Mouse (Mus musculus): ENCODE data around the gene Glp2r. TPM values are rescaled to one million over a fixed set of nuclear protein-coding genes. Genes with fewer than 3 reads are reported as not detected.

Glp2r gene
- not detected for total RNA-seq (2021)

DNA sequence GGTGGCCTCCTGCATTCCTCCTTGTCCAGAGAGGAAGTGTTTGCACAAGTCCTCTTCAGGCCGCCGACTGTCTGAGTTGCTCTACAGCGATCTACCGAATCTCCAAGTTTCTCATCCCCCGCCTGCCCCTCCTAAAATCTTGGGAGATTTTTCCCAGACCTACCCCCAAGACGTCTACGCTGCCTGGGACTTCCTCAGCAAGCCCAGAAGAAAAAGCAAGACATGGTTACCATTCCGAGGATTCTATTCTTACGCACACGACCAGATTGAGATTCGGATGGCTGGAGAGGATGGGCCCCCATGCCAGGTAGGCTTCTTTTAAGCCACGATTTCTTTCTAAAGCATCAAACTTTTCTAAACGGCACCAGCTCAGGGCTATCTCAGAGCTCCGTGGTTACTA lies at the start of gene Glp2r:
Gene Glp2r (minus strand): TSS at position 101 of the 400 bp plus-strand sequence.
- DNase-seq = no peak
- intact Hi-C loops (cut with DNase I) = no loop called here

DNA sequence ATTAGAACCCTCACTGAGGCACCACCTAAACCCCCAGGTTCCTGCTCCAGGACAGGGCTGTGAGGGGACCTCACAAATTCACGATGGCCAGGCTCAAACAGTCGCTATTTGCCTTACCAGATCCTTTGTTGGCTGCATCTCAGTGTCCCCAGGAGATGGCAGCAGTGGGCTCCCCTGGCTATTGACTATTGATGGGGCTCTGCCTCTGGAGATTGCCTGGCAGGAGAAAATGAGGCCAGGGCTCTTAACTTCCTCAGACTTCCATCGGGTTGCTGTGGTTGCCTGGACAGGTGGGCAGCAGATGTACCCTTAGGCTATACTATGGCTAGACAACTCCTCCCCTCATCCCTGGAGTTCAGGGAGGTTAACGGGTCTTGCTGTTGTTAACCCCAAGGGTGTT lies 49.3 kb upstream of the Glp2r start:
- peak; percentile 47 to 66 for DNase-seq
- intact Hi-C loops (cut with DNase I) = loop anchor here (1.0 kb wide), 1 partner anchor 35 kb away; no protein-coding TSS in a partner anchor

DNA sequence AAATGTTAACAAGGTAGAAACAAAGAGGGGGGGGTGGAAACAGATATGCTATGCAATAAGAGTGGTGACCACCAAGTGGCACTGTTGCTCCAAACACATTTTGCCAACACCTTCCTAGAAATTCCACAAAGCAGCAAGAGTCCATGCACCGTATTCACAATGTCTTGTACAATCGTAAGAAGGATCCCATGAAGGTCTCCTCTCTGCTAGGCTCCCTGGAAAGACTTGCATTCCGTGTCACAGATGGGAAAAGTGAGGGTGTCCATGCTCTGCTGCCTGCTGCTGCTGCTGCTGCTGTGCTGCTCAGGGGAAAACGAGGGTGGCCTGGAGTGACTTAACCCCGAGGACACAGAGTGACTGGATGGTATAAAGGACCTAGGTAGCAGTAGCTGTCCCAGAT lies 48.7 kb upstream of the Glp2r start:
- intact Hi-C loops (cut with DNase I) = loop anchor here (1.0 to 5.0 kb wide), 3 partner anchors 36 to 588 kb away; no protein-coding TSS in a partner anchor

DNA sequence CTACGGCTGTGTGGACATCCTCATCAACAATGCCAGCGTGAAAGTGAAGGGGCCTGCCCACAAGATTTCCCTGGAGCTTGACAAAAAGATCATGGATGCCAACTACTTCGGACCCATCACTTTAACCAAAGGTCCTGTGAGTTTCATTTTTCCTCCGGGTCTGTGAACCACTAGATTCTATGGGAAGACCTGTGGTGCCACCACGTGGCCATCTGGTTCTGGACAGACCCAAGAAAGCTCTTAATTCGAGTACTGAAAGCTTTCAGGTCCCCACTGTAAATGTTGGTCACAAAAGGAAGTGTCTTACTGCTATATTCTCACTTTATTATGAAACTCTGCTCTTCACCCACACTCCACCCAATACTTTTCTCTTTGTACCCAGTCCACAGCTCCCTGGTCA lies 40.6 kb upstream of the Glp2r start:
- intact Hi-C loops (cut with DNase I) = loop anchor here (1.0 to 5.0 kb wide), 3 partner anchors 53 to 153 kb away; no protein-coding TSS in a partner anchor
- peak in 1 of 2 experiments; percentile 41 for DNase-seq

More for the DNA sequence above, 48.7 kb upstream of the Glp2r start:
- DNase-seq = peak; percentile 44 to 68

DNA sequence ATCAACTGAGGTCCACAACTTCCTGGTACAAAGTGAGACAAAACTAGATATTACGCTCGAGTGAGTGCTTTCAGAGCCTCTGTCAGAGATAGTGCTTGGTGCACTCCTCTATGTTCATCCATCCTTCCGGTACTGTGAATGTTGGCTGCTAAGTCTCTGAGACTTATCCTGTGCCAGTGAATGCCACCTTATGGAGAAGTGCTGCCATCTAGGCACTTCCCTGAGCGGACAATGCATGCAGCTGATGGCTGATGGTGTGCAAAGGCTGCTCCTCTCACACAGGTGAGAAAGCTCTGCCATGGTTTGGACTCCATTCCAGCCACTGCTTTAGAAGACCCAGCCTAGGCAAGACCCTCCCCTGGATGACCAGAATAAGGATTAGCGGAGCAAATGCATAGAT lies 37.1 kb upstream of the Glp2r start:
- no peak for DNase-seq
- intact Hi-C loops (cut with DNase I) = no loop called here

DNA sequence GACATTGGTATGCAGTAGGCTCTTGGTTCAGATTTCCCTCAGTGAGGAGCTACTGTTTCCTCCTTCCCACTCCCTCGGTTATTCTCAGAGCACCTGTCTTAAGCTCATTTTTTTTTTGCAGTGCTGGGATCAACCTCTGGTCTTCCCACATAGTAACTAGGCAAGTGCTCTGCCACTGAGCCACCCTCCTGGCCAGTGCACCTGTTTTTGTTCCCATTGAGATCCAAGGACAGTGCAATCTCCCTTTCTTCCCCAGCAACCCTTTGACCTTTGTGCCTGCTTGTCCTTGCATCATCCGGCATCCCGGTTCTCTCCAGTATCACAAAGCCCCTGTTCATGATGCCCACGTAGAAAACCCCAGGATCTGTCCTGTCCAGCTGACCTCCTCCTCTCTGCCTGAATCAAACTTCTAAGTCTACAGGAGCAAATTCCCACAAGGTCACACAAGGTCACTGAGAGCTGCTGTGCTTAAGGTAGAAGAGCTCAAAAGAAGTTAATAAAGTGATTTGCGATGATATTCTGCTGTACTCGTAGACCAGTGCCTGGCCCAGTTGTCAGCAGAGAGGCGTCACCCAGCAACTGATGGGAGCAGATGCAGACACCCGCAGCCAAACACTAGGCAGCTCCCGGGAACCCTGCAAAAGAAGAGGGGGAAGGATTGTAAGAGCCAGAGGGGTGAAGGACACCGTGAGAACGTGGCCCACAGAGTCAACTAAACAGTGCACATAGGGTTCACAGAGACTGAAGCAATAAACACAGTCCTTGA lies 36.1 kb upstream of the Glp2r start:
- intact Hi-C loops (cut with DNase I) = no loop called here
- DNase-seq = no peak

DNA sequence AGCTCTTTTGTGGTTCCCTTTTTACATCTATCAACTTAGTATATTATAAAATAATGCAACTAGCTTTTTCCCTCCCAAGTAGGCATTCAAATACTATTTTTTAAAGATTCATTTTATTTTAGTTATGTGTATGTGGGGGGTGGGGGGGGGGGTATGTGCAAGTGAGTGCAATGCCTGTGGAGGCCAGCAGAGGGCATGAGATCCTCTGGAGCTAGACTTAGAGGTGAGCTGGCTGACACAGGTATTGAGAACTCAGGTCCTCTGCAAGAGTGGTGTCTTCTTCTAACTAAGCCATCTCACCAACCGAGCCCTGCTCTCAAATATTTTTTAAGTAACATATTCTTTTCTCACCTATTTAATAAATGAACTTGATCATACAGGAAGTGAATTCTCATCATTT lies 34.6 kb upstream of the Glp2r start:
- intact Hi-C loops (cut with DNase I) = no loop called here
- no peak for DNase-seq

DNA sequence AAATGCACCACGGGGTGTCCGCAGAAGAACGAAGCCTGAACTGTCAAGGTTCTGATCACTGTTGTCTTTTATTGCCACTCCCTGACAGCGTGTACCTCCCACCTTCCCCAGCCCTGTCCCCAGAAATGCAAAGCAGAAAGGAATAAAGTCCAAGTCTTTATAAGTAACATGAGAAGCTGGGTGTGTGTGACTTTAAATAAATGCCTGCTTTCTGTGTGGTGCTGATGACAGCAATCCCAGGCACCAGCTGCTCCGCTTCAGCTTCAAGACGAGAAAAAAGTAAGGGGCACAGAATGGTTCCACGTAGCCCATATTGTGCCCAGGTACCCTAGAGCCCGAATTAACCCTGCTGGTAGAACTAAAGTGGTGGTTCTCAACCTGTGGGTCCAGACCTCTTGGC lies 30.2 kb upstream of the Glp2r start:
- intact Hi-C loops (cut with DNase I) = no loop called here
- no peak for DNase-seq

DNA sequence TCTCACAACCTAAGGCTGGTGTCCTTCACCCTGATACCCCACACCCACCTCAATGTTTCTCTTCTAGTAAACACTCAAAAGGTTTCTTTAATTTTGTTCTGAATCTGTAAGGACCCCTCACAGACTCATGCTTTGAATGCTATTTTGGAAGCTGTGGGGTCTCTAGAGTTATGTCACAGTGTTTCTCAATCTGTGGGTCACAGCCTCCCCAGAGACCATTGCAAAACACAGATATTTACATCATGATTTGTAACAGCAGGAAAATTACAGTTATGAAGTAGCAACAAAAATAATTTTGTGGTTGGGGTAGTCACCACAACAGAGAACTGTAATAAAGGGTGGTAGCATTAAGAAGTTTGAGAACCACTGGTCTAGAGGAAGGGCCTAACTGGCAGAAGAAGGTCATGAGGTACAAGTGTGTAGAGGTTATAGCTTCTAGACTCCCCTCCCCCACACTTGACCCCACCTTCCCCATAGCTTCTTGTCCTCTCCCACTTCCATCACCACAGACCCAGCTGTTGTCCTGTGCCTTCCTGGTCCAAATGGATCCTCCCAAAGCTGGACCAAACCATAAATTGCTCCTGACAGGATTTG lies 29.3 kb upstream of the Glp2r start:
- intact Hi-C loops (cut with DNase I) = no loop called here
- no peak for DNase-seq

DNA sequence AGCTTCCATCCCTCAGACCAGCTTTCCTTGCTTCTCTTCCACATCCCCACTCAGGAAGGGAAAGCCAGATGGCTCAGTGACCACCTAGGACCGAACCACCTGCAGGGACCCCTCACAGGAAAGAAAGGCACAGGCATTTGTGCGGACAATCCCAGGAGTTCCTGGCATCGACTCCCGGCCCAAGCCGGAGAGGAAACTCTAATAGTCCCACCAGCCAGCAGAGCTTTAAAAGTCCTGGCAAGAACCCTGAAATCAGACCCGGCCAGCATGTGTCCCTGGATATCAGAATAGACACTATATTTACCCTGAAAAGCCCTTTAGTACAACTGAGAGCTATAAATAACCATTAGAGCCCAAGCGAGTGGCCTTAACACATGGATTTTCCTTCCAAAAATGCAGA lies 27.0 kb upstream of the Glp2r start, which contains the start of gene Dhrs7c:
Gene Dhrs7c (plus strand): TSS at position 257 of the 400 bp plus-strand sequence.
- peak; percentile 74 to 83 for DNase-seq

DNA sequence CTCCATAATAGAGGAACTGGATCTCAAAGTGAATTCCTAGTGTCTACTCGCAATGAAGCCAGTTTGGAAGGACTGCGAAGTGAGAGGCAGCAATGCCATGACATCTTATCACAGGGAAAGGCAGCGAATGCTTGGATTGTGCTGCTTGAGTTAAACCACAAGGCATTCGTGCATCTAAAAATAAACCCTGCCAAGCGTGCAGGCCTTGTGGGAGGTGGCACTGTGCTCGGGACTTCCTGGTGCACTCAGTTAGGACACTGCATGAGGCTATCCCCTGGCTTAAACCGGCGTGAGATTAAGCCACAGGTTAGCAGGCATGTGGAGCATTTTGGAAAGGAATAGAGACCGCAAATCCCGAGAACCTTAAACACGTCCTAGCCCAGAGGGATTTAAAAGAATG lies 19.2 kb upstream of the Glp2r start:
- intact Hi-C loops (cut with DNase I) = no loop called here
- DNase-seq = peak; percentile 37 to 49

More for the DNA sequence above, 27.0 kb upstream of the Glp2r start, which contains the start of gene Dhrs7c:
- intact Hi-C loops (cut with DNase I) = no loop called here

DNA sequence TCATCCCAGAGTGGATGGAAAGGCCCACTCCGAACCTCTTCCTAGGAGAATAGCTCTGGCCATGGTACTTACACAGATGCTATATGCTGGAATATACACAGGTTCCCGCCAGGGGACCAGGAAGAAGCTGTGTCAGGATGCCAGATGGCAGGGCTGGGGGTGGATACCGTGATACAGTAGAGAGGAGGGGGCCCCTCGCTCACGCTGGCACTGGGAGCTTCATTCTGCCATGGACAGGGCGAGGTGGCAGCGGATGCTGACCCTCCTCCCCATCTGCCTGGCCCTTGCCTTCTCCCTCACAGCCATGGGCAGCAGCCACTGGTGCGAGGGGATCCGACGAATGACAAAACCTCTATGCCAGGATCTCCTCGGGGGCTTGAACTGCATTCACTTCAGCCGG lies 3.4 kb upstream of the Glp2r start, which contains the start of gene Gsg1l2:
Gene Gsg1l2 (plus strand): TSS at position 230 of the 400 bp plus-strand sequence.
- DNase-seq = no peak
- intact Hi-C loops (cut with DNase I) = no loop called here

DNA sequence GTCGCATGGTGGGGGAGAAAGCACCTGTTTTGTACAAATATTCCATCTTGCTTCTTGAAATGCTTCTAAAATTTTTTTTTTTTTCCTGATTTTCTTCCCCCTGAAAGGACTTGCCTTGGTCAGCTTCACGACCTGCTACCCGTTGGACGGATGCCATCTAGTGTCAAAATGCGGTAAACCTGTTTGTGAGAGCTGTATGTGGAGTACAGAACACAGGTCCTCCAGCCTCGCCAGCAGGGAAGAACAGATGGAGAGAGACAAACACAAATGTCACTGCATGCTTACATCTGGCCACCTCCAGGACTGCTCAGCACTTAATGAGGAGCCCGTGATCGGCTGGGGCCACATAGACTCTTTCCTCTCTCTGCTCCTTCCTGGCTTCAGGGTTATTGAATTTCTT lies 1.6 kb upstream of the Glp2r start:
- DNase-seq = peak; percentile 44 to 57
- intact Hi-C loops (cut with DNase I) = no loop called here

DNA sequence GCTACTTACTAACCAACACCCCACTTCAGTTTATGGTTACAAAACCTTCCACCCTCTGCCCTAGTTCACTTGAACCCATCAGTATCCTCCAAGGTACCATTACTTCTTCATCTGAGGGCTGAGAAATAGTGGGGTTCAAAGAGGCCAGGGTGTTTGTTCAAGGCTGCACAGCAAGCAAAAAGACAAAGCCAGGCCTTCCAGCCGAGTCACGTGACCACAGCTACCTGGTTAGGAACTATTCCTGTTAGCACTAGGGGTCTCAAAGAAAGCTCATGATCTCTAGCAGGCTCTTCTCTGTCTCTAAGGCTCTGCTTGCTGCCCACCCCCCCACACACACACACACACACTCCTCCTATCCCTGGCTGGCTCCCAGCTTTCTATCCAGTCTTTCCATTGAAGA lies 738 bp upstream of the Glp2r start:
- no peak for DNase-seq
- intact Hi-C loops (cut with DNase I) = no loop called here

DNA sequence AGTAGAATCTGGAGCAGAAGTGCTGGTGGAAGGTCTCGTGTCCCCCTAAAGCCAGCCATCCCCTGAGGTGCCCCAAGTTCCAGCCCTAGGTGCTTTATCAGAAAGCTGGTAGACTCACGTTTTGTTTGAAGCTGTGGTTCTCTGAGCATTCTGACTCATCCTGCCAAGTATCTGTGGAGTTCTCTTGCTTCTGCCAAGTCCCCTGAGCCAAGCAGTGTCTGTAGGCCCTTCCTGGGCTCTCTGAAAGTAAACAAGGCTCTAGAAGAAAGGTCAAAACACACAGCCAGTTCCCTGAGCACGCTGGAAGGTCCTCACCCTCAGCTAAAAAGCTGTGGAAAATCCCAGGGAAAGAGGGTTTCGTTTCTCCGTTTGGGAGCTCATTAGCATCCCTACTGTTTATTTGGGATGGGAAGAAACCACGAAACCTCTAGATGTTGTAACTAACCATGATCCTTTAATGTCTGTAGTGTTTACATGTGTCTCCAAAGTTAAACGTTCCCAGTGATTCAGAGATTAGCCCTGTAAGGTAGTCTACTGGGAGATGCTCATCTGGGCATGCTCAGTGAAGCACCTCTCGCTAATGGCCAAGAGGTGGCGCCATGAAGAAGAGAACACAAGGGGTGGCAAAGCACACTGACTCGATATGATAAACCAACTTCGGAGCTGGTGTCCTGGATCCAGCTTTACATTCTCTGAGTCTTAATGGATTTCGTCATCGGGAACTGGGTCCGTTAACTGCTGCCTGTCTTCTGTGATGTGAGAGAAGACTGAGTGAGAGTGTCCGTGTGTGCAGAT lies 13.4 kb downstream of the Glp2r start:
- DNase-seq = peak; percentile 33 to 53
- intact Hi-C loops (cut with DNase I) = loop anchor here (1.0 kb wide), 1 partner anchor 54 kb away; no protein-coding TSS in a partner anchor

DNA sequence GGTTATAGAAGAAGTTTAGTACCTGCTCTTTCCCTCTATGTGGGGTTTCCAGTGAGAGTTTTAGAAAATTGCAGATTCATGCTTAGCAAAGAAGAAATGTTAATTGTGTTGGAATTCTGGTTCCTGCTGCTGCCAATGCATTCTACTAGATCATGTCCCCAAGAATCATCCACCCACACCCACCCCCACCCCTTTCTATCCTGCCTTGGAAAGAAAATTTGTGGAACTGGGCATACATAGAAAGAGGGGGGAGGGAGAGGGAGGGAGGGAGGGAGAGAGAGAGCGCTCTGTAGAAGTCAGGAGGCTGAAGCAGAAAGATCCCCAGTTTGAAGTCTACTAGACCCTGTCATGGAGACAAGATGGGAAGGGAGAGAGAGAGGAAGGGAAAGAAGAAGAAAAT lies 14.7 kb downstream of the Glp2r start:
- DNase-seq = no peak
- intact Hi-C loops (cut with DNase I) = no loop called here

DNA sequence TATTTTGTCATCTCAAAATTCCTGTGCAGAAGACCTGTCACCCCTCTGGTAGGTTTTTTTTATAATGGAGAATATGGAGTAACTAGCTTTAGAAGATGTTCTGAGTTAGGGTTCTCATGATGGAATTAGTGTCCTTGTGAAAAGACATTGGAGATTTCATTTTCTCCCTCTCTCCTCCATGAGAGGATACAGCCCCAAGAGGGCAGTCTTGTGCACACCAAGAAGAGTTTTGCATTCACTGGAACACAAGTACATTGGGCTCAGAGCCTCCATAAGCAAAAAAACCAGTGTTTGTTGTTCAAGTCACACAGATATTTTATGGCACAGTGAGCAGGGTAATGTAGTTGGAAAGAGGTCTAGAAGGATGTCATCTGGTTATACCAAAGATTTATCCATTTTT lies 29.4 kb downstream of the Glp2r start:
- intact Hi-C loops (cut with DNase I) = no loop called here
- no peak for DNase-seq

DNA sequence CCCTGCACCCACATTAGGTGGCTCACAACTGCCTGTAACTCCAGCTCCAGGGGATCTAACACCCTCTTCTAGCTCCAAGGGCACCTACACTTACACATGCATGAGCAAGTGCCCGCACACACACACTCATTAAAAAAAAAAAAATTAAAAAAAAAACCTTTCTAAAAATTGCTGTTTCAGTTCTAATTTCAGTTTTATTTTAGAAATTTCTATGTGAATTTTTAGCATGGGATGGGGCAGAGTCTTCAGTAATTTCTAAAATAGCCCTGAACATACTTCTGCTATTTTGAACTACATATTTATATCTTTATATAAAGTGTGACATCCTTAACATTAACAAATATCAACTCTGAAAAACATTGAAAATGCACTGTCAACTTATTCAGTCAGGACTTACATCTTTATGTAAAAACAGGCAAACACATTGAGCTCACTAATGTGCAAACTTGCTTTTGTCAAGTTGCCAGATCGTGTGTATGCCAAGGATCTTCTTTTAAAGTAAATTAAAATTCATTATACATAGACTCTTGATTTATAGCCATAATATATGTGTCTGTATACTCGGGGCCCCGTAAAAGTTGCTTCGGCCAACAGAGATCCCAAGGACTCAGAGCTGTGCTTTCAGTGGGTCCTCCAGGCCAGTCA lies 32.0 kb downstream of the Glp2r start:
- no peak for DNase-seq
- intact Hi-C loops (cut with DNase I) = no loop called here

DNA sequence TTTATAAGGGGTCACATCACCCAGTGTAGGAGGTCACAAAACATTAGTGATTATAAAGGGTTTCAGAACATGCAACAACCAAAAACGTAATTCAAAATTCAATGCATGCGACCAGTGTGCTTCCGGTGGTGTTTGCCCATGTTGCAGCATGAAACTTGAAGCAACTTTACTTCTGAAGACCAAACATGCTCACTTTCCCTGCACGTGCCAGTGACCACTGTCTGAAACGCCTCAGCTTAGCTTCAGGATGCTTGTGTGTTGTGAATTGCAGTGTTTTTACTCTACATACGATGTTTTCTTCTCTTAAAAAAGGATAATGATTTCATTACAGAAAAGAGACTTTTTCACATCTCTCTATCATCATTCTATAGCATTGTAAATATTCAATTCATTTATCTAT lies 32.6 kb downstream of the Glp2r start:
- intact Hi-C loops (cut with DNase I) = no loop called here
- DNase-seq = no peak

DNA sequence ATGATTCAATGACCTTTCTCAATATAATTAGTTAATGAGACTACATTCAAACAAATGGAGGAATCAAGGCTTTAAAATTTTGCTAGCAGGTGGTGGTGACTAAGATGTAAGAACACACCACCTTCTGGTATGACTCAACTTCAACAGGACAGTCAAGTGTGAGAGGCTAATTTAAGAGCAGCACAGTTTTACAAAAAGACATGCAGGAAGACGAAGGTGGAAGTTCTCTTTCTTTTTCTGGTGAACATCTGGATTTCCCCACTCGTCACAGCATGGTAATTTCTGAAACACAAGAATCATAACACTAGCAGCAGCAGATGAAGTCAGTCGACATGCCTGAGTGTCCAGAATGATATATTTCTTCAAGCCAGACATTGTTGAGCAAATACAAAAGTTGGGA lies 36.4 kb downstream of the Glp2r start:
- intact Hi-C loops (cut with DNase I) = no loop called here

DNA sequence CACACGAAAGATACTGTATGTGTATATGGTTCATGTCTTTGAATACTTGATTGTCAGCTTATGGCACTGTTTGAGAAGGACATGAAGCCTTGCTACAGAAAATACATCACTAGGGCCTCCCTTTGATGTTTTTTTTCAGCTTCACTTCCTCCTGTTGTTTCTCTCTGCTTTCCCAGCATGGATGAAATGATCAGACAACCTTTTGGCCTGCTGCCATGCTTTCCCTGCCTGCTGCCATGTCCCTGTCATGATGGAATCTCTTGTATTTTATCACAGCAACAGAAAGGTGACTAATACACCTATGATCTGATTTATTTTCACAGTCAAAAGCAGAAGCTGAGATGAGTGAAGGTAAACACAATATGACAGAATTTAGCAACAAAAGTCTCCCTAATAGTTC lies 37.2 kb downstream of the Glp2r start:
- DNase-seq = no peak
- intact Hi-C loops (cut with DNase I) = no loop called here

More for the DNA sequence above, 36.4 kb downstream of the Glp2r start:
- DNase-seq = no peak
